Mouse (Mus musculus) testis, postnatal 10 days (tissue): ENCODE measurements at regions not wholly inside any gene's neighbourhood (a gene's known extent, or its start where the extent isn't known, plus 50 kb on each side); places are given as distances from the start of the nearest gene placed in this dataset.

Experiments
- DNase-seq: peaks from one replicate; pipeline ENCODE4 v3.0.0; 2021; ENCODE audit warnings: low spot score

- peak; percentile 51 for DNase-seq
Measured at GRCm38 (mm10) chr1:119256097-119256473, 166.0 kb downstream of the Inhbb start.

- no peak for DNase-seq
Measured at GRCm38 (mm10) chr1:119255386-119256096, 166.5 kb downstream of the Inhbb start.

- no peak for DNase-seq
Measured at GRCm38 (mm10) chr1:119254928-119255327, 167.1 kb downstream of the Inhbb start.

- DNase-seq = no peak
Measured at GRCm38 (mm10) chr1:119253371-119253851, 168.6 kb downstream of the Inhbb start.

GRCm38 (mm10) chr1:119252403-119252802, 169.6 kb downstream of the Inhbb start:
- no peak for DNase-seq

- DNase-seq = no peak
Measured at GRCm38 (mm10) chr1:119251741-119252140, 170.3 kb downstream of the Inhbb start.

GRCm38 (mm10) chr1:119248776-119249495, 173.1 kb downstream of the Inhbb start:
- no peak for DNase-seq

- no peak for DNase-seq
Measured at GRCm38 (mm10) chr1:119247117-119247516, 174.9 kb downstream of the Inhbb start.

GRCm38 (mm10) chr1:119238463-119238862, 183.6 kb downstream of the Inhbb start:
- DNase-seq = no peak

GRCm38 (mm10) chr1:119236787-119237186, 183.4 kb upstream of the Gli2 start:
- no peak for DNase-seq

- peak; percentile 64 for DNase-seq
Measured at GRCm38 (mm10) chr1:119234449-119234848, 181.0 kb upstream of the Gli2 start.

- DNase-seq = no peak
Measured at GRCm38 (mm10) chr1:119226996-119227395, 173.6 kb upstream of the Gli2 start.

GRCm38 (mm10) chr1:119223876-119224275, 170.5 kb upstream of the Gli2 start:
- DNase-seq = no peak

- no peak for DNase-seq
Measured at GRCm38 (mm10) chr1:119221901-119222300, 168.5 kb upstream of the Gli2 start.

- no peak for DNase-seq
Measured at GRCm38 (mm10) chr1:119221012-119221411, 167.6 kb upstream of the Gli2 start.

- DNase-seq = no peak
Measured at GRCm38 (mm10) chr1:119219817-119220216, 166.4 kb upstream of the Gli2 start.

GRCm38 (mm10) chr1:119217387-119217786, 164.0 kb upstream of the Gli2 start:
- no peak for DNase-seq

GRCm38 (mm10) chr1:119209607-119210007, 156.2 kb upstream of the Gli2 start:
- no peak for DNase-seq

GRCm38 (mm10) chr1:119202456-119202855, 149.0 kb upstream of the Gli2 start:
- no peak for DNase-seq

GRCm38 (mm10) chr1:119197415-119197700, 143.9 kb upstream of the Gli2 start:
- DNase-seq = no peak

GRCm38 (mm10) chr1:119196674-119197414, 143.4 kb upstream of the Gli2 start:
- DNase-seq = no peak

GRCm38 (mm10) chr1:119194533-119194932, 141.1 kb upstream of the Gli2 start:
- no peak for DNase-seq

GRCm38 (mm10) chr1:119191177-119191576, 137.8 kb upstream of the Gli2 start:
- no peak for DNase-seq
